8 mouse cellular contexts compared by ENCODE assay signal in the genomic region with DNA sequence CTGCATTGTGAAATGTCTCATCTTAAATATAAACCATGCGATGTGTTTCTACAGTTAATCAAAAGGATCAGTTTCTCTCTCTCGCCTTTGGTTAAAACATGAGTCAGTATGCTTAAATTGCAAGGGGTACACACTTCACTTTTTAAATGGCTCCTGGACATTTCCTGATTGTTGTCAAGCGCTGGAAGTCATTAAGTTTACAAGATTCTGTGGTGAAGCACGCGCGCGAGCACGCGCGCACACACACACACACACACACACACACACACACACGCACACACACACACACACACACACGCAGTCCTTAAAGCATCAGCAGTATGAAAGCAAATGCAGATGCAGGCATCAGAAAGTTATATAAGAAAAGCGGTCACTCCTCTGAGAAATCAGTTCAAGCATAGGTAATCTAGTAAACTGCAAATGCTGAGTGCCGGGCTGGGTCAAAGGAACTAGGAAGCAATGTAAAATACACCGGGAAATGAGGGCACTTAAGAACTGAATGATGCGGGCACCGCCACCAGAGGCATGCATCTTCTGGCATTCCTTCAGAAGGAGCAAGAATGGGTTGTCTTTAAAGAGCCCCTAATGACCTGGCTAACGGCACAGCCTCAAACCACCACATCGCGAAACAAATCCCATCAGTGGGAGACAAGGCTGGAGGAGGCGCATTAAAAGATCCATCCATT. TPM values are rescaled to one million over a fixed set of nuclear protein-coding genes. Genes with fewer than 3 reads are reported as not detected.
DNase-seq lines count a peak whose midpoint lies in the region; ATAC-seq and TF ChIP-seq lines count a peak whose summit lies in the region.

No protein-coding gene starts in this region.

- DNase-seq in embryo, embryonic 11 days = peak; percentile 59
- DNase-seq in embryo, embryonic 10.5 days (ENCODE audit: low spot score) = no peak
- DNase-seq in hindbrain, embryonic 11.5 days (ENCODE audit: low spot score) = peak; percentile 55
- DNase-seq in liver, postnatal 0 days = no peak
- no peak for DNase-seq in testis, postnatal 10 days (ENCODE audit: low spot score)

- ATAC-seq in common myeloid progenitor, adult 5-6 weeks (replicated peaks; ENCODE audit: low read depth, poor library complexity, severe bottlenecking) = peak; percentile 55
- no peak for ATAC-seq in hindbrain, embryonic 11.5 days (ENCODE audit: low FRiP score)
- ATAC-seq in liver, postnatal 0 days = peak; percentile 9
- ATAC-seq in neural tube, embryonic 14.5 days (ENCODE audit: low read depth) = no peak; the same call in 1 of the 2 replicates

- H3K4me2 ChIP-seq in hindbrain, embryonic 11.5 days (replicated peaks; ENCODE audit: low read depth, low read length) = peak overlapping the region; percentile 60
- H3K4me2 ChIP-seq in liver, postnatal 0 days (ENCODE audit: low read depth, low read length) = peak overlapping the region; percentile 85
- H3K4me2 ChIP-seq in neural tube, embryonic 14.5 days (ENCODE audit: low read depth, low read length) = peak overlapping the region; percentile 84

- H3K27ac ChIP-seq in hindbrain, embryonic 11.5 days (ENCODE audit: low read depth, low read length) = peak overlapping the region; percentile 86; the same call in 1 of the 2 replicates
- H3K27ac ChIP-seq in liver, postnatal 0 days (ENCODE audit: low read depth) = peak overlapping the region; percentile 92
- peak overlapping the region; percentile 88 for H3K27ac ChIP-seq in neural tube, embryonic 14.5 days (ENCODE audit: low read depth, low read length)

- peaks cover 8% of the 10 kb centered on the region for H3K36me3 ChIP-seq in C2C12 (ENCODE audit: control insufficient read depth, insufficient read depth)
- H3K36me3 ChIP-seq in hindbrain, embryonic 11.5 days (ENCODE audit: control insufficient read depth, insufficient read depth, low read length) = no peaks in the 10 kb centered on the region
- peaks cover 4% of the 10 kb centered on the region; the same call in 1 of the 2 replicates for H3K36me3 ChIP-seq in liver, postnatal 0 days (replicated peaks; ENCODE audit: insufficient read depth, low read length)
- no peaks in the 10 kb centered on the region; the same call in 1 of the 2 replicates for H3K36me3 ChIP-seq in neural tube, embryonic 14.5 days (ENCODE audit: control insufficient read depth, insufficient read depth, low read length)

- no peaks in the 10 kb centered on the region for H3K27me3 ChIP-seq in C2C12 (ENCODE audit: control insufficient read depth, insufficient read depth, insufficient read length)
- H3K27me3 ChIP-seq in hindbrain, embryonic 11.5 days (ENCODE audit: control insufficient read depth, insufficient read depth, low read length) = no peaks in the 10 kb centered on the region
- H3K27me3 ChIP-seq in liver, postnatal 0 days (ENCODE audit: insufficient read depth, low read length) = no peaks in the 10 kb centered on the region
- H3K27me3 ChIP-seq in neural tube, embryonic 14.5 days (ENCODE audit: control insufficient read depth, insufficient read depth, low read length) = no peaks in the 10 kb centered on the region

- H3ac ChIP-seq in C2C12 (ENCODE audit: control insufficient read depth, insufficient read length, low read depth) = peak overlapping the region; percentile 99

- H3K9ac ChIP-seq in hindbrain, embryonic 11.5 days (ENCODE audit: low read depth, low read length) = peak overlapping the region; percentile 93
- H3K9ac ChIP-seq in liver, postnatal 0 days (replicated peaks) = peak overlapping the region; percentile 96
- H3K9ac ChIP-seq in neural tube, embryonic 14.5 days (replicated peaks; ENCODE audit: low read depth, low read length) = peak overlapping the region; percentile 74

- no peak for TF ChIP-seq CTCF in C2C12 (IDR thresholded peaks at IDR 0.05; ENCODE audit: control insufficient read depth, insufficient read depth, insufficient read length)
- TF ChIP-seq CTCF in liver, postnatal 0 days (IDR thresholded peaks at IDR 0.05; ENCODE audit: low read depth) = no peak; the same call in 1 of the 2 replicates

- H3K4me3 ChIP-seq in C2C12 (ENCODE audit: insufficient read depth, poor library complexity, severe bottlenecking) = peak overlapping the region; percentile 92
- H3K4me3 ChIP-seq in hindbrain, embryonic 11.5 days (ENCODE audit: low read depth, low read length) = peak overlapping the region; percentile 94
- H3K4me3 ChIP-seq in liver, postnatal 0 days (ENCODE audit: low read depth, low read length) = peak overlapping the region; percentile 92
- H3K4me3 ChIP-seq in neural tube, embryonic 14.5 days (ENCODE audit: low read depth, low read length) = peak overlapping the region; percentile 98

- H3K79me2 ChIP-seq in C2C12 (ENCODE audit: control insufficient read depth, insufficient read depth) = peaks cover 98% of the 10 kb centered on the region

- 17% methylated on average over 21 of the region's 21 CpGs for WGBS in hindbrain, embryonic 11.5 days
- 6% methylated on average over 21 of the region's 21 CpGs for WGBS in liver, postnatal 0 days (ENCODE audit: insufficient replicate concordance)
- 9% methylated on average over 21 of the region's 21 CpGs for WGBS in neural tube, embryonic 14.5 days

- no peaks in the 10 kb centered on the region for H3K9me3 ChIP-seq in hindbrain, embryonic 11.5 days (ENCODE audit: control insufficient read depth, low read length)
- H3K9me3 ChIP-seq in liver, postnatal 0 days (ENCODE audit: low read length) = no peaks in the 10 kb centered on the region
- H3K9me3 ChIP-seq in neural tube, embryonic 14.5 days (ENCODE audit: control insufficient read depth, low read length) = no peaks in the 10 kb centered on the region

- peaks cover 36% of the 10 kb centered on the region for H3K79me3 ChIP-seq in C2C12 (ENCODE audit: low read depth)

- no peak for TF ChIP-seq EP300 in liver, postnatal 0 days (IDR thresholded peaks at IDR 0.05; ENCODE audit: low read depth)

- 0 out of 2 replicates have a peak, but pooled peaks cover 2% of the 10 kb centered on the region for H3K4me1 ChIP-seq in hindbrain, embryonic 11.5 days (replicated peaks; ENCODE audit: control insufficient read depth, insufficient read depth, low read length)
- peaks cover 33% of the 10 kb centered on the region for H3K4me1 ChIP-seq in liver, postnatal 0 days (ENCODE audit: insufficient read depth)
- H3K4me1 ChIP-seq in neural tube, embryonic 14.5 days (ENCODE audit: control insufficient read depth, insufficient read depth, low read length) = peaks cover 21% of the 10 kb centered on the region

TF ChIP-seq in C2C12, 6 proteins besides CTCF, POLR2A, EP300 and RAD21:
- TF ChIP-seq MYOD1 (IDR thresholded peaks at IDR 0.05; ENCODE audit: control insufficient read depth, insufficient read length, low read depth) (no peak), USF1 (IDR thresholded peaks at IDR 0.05; ENCODE audit: low read depth) (no peak)

RNA-seq across cellular contexts. Expression of a gene that starts 0.9 kb away (rescaled TPM):
- 7.7 TPM for polyA plus RNA-seq in C2C12 (2012; fragmentation: generic; extraction: Trizol)
- 16.4 and 31.2 TPM in 2 replicates for total RNA-seq in common myeloid progenitor, adult 5-6 weeks (2017)
- 15.3 and 16.3 TPM in 2 replicates for polyA plus RNA-seq in hindbrain, embryonic 11.5 days (2014; fragmentation: Nextera tagmentation; extraction: Ambion mirVana)
- polyA plus RNA-seq in liver, postnatal 0 days (2015; fragmentation: Nextera tagmentation; extraction: Ambion mirVana) = 15.2 and 19.6 TPM in 2 replicates
- polyA plus RNA-seq in neural tube, embryonic 14.5 days (2014; fragmentation: Nextera tagmentation; extraction: Ambion mirVana) = 23.5 and 29.6 TPM in 2 replicates

RNA-seq across cellular contexts. Expression of a gene that starts 32.4 kb away (rescaled TPM):
- 34.8 TPM for polyA plus RNA-seq in C2C12 (2012; fragmentation: generic; extraction: Trizol)
- total RNA-seq in common myeloid progenitor, adult 5-6 weeks (2017) = 162 and 179 TPM in 2 replicates
- polyA plus RNA-seq in hindbrain, embryonic 11.5 days (2014; fragmentation: Nextera tagmentation; extraction: Ambion mirVana) = 214 and 241 TPM in 2 replicates
- 36.1 and 42.3 TPM in 2 replicates for polyA plus RNA-seq in liver, postnatal 0 days (2015; fragmentation: Nextera tagmentation; extraction: Ambion mirVana)
- 110 and 131 TPM in 2 replicates for polyA plus RNA-seq in neural tube, embryonic 14.5 days (2014; fragmentation: Nextera tagmentation; extraction: Ambion mirVana)

Comparison
In these comparisons a context has a peak if more than half of its experiments do, and no peak if none do; other contexts are left out.
1. DNase-seq: peak in embryo, embryonic 11 days (single experiment) and hindbrain, embryonic 11.5 days (single experiment); none in embryo, embryonic 10.5 days (single experiment), liver, postnatal 0 days (single experiment) and testis, postnatal 10 days (single experiment).
2. ATAC-seq: peak in common myeloid progenitor, adult 5-6 weeks (single experiment) and liver, postnatal 0 days (single experiment); none in hindbrain, embryonic 11.5 days (single experiment) and neural tube, embryonic 14.5 days (single experiment).
3. Peak in every context shown above with its lines, with median percentiles within 50 percentile points of each other: H3K4me3 ChIP-seq, H3K27ac ChIP-seq, H3K4me2 ChIP-seq and H3K9ac ChIP-seq.